Mouse (Mus musculus): ENCODE measurements around the gene Wwc1.
A peak's percentile ranks its signal among the peaks of the same experiment; 100 is the strongest.

Gene Wwc1

DNA sequence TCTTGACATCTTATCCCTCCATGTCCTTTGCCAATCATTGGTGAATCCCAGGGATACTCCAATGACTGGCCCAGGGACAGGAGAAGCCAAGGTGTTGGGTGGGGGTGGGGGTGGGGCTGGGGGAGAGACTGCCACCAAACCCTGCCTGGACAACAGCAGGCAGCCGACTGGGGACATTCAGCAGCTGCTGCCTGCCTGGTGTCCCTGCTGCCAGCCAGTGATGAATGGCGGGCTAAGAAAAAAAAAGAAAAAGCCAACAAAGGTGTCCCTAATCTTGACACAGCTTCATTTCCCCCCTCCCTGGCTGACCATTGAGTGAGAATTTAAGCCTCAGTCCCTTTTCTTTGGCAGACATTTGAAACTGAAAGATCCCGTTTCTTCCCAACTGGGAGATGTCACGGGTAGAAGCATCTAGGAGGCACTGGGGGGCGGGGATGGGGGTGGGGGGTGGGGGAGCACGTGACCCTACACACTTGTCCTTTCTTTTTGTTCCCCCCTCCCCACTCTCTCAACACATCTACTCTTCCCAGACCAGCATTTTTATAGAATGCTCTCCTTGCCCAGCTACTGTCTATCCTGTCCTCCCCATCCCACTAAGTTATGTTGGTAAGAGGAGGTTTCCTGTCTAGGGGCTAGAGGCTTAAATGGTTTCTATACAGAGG is 7.9 kb downstream of the Wwc1 start:
- DNase-seq = no peak

- DNase-seq = no peak
These were observed 9.3 kb downstream of the Wwc1 start for GRCm38 (mm10) chr11:35970806-35971705.

GRCm38 (mm10) chr11:35968291-35968690 is 12.0 kb downstream of the Wwc1 start:
- no peak for DNase-seq

DNA sequence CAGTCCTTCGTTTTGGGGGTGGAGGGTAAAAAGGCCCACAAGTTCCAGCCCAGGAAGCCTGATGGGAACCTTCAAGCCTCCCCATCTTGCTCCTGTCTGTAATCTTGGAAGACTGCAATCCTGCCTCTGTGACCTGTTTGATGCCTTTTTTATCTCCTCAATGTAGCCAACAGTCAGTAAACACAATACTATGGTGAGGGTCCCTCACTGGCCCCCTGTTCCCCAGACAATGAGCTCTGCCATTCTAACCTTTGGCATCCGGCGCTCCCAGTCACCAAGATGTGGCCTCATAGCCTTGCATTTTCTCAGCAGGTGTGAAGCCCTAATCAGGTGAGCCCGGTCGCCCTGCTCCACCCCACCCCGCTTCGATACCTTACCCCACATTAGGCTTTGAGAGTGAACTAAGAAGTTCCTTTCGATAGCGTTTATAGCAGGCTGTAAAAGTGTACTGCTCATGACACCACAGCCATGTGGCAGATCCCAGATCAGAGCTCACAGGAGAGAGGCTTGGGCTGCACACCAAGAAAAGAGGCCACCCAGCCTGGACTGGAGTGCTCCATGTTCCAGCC is 16.3 kb downstream of the Wwc1 start:
- no peak for DNase-seq

- DNase-seq = no peak
These were observed 16.8 kb downstream of the Wwc1 start for GRCm38 (mm10) chr11:35963554-35963953.

DNA sequence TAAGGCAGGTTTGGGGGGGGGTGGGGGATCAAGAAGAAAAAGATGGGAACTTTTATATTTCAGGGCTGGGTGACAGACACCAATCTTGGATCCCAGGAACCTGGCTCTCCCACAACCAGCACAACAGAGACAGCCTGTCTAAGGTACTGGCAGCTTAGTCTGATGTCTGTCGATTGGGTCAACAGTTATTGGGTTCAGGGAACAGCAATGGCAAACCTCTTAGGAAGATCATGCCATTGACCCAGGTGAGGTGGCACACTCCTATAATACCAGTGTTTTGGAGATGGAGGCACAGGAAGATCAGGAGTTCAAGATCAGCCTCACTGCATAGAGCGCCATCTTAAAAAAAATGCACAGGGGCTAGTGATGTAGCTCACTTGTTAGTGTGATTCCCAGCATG is 17.9 kb downstream of the Wwc1 start:
- DNase-seq = no peak

GRCm38 (mm10) chr11:35959270-35959669 is 21.1 kb downstream of the Wwc1 start:
- DNase-seq = no peak

- DNase-seq = no peak
These were observed 24.8 kb downstream of the Wwc1 start for GRCm38 (mm10) chr11:35955572-35955971.

GRCm38 (mm10) chr11:35953179-35953578 is 27.1 kb downstream of the Wwc1 start:
- no peak for DNase-seq

DNA sequence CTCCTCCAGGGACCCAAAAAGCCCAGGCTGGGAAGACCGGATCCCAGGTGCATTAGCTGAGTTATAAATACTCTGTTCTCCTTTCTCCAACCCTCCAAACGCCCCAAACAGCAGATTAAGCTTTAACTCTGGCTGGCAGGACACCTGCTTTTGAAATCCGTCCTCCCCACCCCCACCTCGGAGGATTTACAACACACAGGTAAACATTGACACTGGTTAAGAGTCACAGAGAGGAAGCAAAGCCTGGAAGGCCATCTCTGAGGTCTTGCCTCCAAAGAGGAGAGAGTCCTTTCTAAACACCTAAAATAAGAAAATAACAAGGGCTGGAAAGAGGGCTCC is 28.6 kb downstream of the Wwc1 start:
- DNase-seq = no peak

- no peak for DNase-seq
These were observed 29.1 kb downstream of the Wwc1 start for GRCm38 (mm10) chr11:35951058-35951726.

DNA sequence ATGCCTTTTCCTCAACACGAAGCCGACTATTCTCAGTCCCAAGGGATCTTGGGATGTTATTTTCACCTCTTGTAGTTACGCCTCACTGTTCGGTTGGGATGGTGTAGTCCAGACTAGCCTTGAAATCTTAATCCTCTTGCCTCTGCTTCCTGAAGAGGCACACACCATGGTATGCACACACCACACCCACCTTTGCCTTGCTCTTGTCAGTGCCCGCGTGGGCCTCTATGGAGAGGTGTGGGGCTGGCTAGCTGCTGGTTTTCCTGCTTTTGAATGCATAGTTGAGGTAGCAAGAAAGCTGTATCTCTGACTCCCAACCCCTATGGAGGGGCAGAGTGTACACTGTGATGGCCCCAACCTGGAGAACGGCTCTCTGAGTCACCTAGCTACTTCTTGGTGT is 29.9 kb downstream of the Wwc1 start:
- no peak for DNase-seq

- no peak for DNase-seq
These were observed 30.3 kb downstream of the Wwc1 start for GRCm38 (mm10) chr11:35950011-35950410.

DNA sequence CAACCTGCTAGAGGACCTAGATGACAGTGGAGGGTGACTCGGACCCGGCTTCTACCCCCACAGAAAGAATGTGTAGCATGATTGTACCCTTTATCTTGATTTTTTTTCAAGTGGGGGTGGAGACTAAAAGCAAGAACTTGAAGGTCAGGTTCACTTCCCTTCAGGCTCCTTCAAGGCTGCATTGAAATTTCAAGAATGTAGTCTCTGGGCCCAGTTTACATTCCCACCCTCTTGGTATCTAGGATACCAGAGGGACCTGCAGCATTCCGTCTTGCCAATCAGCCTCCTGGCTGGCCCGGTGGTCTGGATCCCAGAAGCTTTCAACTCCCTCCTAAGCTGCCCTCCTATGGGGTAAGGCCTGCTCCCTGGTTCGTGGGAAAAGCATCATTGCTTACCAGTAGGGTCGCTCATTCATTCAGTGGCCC is 31.9 kb downstream of the Wwc1 start:
- DNase-seq = no peak

- no peak for DNase-seq
These were observed 32.4 kb downstream of the Wwc1 start for GRCm38 (mm10) chr11:35947944-35948343.

- no peak for DNase-seq
These were observed 35.1 kb downstream of the Wwc1 start for GRCm38 (mm10) chr11:35945187-35945586.

GRCm38 (mm10) chr11:35941641-35942040 is 38.7 kb downstream of the Wwc1 start:
- DNase-seq = no peak

- DNase-seq = no peak
These were observed 39.3 kb downstream of the Wwc1 start for GRCm38 (mm10) chr11:35941064-35941463.

GRCm38 (mm10) chr11:35938790-35939385 is 41.4 kb downstream of the Wwc1 start:
- DNase-seq = no peak

GRCm38 (mm10) chr11:35935645-35936044 is 44.7 kb downstream of the Wwc1 start:
- no peak for DNase-seq

GRCm38 (mm10) chr11:35935133-35935532 is 45.2 kb downstream of the Wwc1 start:
- DNase-seq = no peak

DNA sequence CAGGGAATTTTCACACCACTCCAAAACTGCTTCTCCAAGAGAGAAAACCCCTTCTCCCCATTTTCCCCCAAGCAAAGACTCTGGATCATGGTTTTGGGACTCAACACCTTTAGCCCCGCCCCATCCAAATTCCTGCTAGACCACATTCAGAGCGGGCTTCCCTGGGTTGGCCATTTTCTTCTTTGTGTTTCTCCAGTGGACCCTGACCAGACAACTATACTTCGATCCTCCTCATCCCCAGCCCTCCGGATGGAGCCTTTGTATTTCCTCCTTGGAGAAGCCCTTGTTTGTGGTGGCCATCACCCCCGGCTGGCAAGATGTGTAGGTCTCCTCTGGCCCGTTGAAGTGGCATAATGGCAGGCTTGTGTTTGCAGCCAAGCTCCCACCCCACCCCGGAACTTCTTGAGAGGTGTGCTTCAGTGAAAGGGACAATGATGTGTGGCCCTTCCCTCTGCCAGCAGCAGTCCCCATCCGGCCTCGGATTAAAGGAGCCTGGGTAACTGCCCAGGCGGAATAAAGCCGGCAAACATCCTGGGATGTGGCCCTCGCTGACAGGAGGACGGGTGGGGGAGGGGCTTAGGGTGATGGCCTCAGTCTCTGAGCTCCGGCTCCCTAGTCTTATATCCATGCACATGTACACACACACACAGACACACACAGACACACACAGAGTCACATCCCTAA is 46.8 kb downstream of the Wwc1 start:
- peak; percentile 7 for DNase-seq

Measured in cerebellum, adult 11 months (tissue).